Mouse (Mus musculus) cerebellum, adult (tissue): ENCODE results near the gene Dhx9.
"Not testable (repeated sequence)": the region's sequence is repeated elsewhere in the genome, so short reads cannot be mapped to it uniquely, and the experiment has no call there.

ENCODE experiments used
- ATAC-seq: cut with Nextera tagmentation; 2 replicates; pipeline ENCODE4 v1.9.2; 2017; ENCODE audit warnings: mild to moderate bottlenecking, moderate library complexity, mixed read lengths; ENCODE audit not compliant: insufficient number of reproducible peaks, low FRiP score, low TSS enrichment

Gene Dhx9

DNA sequence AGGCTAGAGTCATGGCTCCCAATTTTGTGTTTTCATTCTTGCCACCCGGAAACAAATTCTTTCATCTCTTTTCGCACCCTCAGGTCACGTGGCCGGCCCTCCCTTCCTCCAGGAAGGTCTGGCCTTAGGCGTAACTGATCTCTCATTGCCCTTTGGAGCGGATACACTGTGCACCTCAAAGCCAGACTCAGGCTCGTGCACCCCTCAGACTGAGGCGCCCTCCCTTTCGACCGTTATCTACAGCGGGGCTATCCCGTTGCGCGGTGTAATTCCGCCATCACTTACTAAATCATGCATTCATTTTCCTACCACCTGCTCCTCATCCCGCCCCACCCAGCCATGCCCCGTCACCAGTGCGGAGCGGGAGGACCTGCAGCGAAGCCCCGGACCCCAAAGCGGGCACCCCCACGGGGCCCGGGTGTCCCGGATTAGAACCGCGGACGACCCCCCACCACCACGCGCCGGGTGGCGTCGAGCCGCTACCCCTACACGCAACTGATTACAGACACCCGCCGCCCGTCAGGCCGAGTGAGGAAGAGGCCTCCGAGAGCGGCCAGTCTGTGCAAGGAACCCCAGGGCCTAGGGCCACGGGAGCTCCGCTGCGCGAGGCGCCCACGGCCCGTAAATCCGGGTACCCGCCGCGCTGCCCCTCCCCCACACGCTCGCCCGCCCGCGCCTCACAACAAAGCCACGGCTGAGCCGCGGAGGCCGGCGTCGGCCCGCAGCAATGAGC, 527 bp downstream of the Dhx9 start:
- peak; percentile 75 for ATAC-seq

GRCm38 (mm10) chr1:153486120-153486519, 1.3 kb downstream of the Dhx9 start:
- ATAC-seq, result not testable (repeated sequence)

DNA sequence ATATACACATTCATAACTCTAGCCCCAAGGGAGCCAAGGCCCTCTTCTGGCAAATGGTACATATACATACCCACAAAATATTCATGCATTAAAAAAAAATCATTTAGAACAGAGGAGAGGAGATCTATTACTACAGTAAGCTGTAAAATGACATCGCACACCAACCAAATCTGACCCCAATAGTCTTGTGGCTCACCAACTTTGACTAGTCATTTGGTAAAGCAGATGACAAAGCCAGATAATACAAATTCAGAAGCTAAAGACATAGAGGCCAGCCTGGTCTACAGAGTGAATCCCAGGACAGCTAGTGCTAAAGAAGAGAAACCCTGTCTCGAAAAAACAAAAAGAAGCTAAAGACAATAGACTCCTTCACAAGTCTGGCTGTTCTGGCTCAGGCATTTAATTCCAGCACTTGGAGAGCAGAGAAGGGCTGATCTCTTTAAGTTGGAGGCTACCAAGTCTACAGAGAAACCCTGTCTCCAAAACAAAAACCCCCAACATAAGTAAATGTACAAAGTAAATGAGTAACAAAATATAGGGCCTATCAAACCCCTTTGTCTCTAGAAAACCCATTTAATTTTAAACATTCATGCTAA, 2.2 kb downstream of the Dhx9 start:
- ATAC-seq, result no peak

GRCm38 (mm10) chr1:153481025-153481412, 6.4 kb downstream of the Dhx9 start:
- ATAC-seq, result no peak

DNA sequence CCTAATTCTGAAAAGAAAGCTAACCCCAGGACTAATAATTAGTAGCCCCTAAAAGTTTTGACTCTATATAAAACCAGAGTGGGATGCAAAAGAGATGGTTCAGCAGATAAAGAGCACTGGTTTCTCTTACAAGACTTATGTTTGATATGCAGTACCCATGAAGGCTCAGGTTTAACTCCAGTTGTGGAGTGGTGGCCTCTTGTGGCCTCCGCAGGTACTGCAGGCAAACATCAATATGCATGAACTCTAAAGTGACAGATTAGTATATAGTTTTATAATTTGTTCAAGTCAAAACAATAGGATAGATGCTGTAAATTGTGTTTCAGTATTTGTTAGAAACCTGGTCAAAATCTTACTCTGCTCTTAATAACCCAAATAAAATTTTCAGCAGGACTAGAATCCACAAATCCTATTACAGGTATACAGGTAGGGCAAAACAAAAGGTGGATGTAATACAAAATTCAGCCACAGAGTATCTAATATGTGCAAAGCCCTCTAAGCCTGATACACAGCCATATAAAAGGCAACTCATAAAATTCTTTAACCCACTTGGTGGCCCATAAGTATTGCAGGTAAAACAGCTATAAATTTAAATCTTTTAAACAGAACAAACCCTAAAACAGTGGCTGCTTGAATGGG, 7.0 kb downstream of the Dhx9 start:
- no peak for ATAC-seq

DNA sequence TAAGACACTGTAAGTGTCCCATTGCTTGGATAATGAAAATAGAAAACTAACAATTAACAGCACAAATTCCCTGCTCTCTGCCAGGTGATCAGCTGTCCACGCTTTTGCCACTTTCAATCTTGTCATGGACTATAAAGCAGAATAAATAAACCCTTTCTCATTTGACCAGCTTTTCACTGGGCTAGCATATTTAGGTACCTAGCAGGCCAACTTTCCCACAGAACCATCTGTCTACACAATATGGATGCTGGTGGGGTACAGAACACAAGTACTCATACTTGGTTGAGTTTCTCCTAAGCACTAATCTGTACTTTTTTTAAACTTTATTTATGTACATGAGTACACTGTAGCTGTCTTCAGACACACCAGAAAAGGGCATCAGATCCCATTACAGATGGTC, 8.2 kb downstream of the Dhx9 start:
- ATAC-seq, result 0 out of 2 replicates have a peak, but pooled peaks have one; percentile 49

GRCm38 (mm10) chr1:153461796-153462195, 25.7 kb downstream of the Dhx9 start:
- ATAC-seq, result no peak

- no peak for ATAC-seq
Measured at GRCm38 (mm10) chr1:153456137-153456536, 31.3 kb downstream of the Dhx9 start.

DNA sequence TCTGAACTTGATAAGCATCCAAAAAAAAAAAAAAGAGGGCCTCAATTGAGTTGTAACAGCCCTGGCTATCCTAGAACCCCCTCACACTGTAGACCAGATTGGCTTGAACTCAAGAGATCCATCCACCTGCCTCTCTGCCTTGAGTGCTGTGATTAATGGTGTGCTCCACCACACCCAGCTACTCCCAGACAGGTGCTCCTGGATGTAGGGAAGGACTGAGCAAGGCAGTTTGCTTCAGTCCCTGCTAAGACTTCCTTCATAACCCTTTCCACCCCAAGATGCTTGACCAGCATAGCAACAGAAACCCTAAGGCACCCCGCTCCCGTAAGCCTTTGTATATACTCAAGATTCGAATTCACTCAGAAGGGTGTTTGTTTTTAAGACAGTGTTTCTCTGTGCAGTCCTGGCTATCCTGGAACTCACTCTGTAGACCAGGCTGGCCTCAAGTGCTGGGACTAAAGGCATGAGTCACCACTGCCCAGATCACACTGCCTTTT, 34.3 kb downstream of the Dhx9 start:
- ATAC-seq, result no peak

GRCm38 (mm10) chr1:153451237-153452154, 36.0 kb downstream of the Dhx9 start:
- ATAC-seq, result 0 out of 2 replicates have a peak, but pooled peaks have one; percentile 52

DNA sequence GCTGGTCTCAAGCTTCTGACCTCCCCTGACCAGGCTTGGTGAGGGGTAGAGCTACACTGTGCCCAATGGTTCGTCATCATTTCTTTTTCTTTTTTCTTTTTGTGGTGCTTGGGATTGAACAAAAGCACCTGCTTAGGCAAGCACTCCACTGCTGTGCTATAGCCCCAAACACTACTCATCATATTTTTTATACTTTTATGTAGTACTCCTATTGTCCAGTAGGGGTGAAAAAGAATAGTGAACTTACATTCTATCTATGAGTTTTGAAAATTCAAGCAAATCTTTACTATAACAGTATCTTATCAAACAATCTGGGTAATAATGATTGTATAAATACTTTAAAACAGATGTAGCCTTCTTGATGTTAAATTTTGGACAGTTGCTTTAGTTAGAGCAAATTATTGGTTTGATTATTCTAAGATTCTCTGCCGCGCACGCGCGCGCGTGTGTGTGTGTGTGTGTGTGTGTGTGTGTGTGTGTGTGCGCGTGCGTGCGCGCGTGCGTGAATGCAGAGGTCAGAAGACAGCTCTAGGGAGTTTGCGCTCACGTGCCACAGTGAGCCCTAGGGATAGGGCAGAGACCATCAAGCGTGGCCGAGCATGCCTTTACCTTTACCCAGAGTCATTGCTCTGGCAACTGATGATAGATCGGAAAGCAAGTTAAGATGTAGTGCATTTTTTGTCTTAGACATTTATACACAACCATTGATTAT, 41.2 kb downstream of the Dhx9 start:
- no peak for ATAC-seq

- ATAC-seq, result no peak
Measured at GRCm38 (mm10) chr1:153443632-153444031, 43.8 kb downstream of the Dhx9 start.

- ATAC-seq, result no peak
Measured at GRCm38 (mm10) chr1:153443019-153443418, 44.4 kb downstream of the Dhx9 start.

- ATAC-seq, result no peak
Measured at GRCm38 (mm10) chr1:153441656-153442055, 45.8 kb downstream of the Dhx9 start.

DNA sequence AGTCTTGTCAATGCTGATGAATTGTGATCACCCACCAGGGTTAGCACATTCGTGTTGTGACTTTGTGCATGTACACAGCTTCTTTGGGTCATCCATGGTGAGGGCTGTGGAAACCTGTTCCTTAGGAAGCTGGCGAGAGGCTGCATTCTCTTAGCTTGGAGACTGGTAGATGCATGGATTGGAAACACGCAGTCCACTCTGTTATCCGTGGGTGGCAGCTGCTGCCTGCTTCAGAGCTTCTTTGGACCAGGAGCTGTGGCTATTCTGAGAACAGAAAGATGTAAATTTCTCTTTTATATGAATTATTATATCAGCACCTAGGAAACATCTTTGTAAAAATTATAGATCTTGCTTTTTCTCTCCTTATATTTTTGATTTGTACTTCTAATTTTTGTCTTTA, 46.7 kb downstream of the Dhx9 start:
- ATAC-seq, result no peak

- no peak for ATAC-seq
Measured at GRCm38 (mm10) chr1:153437536-153437935, 49.9 kb downstream of the Dhx9 start.

- no peak for ATAC-seq
Measured at GRCm38 (mm10) chr1:153433851-153434589, 53.4 kb downstream of the Dhx9 start.

GRCm38 (mm10) chr1:153432329-153432728, 55.1 kb downstream of the Dhx9 start:
- no peak for ATAC-seq

DNA sequence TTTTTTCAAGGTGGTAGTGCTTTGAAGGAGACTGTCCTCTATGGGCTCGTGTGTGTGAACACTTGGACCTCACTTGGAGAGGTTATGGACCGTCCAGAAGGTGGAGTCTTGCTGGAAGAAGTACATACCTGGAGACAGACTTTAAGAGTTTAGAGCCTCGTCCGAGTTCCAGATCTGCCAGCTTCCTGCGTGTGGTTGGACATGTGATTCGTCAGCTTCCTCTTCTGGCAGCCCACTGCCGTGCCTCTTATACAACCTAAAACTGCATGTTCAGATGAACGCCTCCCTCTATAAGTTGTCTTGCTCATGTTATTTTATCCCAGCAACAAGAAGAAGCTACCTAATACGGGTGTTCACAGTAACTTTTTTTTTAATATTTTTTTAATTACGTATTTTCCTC, 55.8 kb downstream of the Dhx9 start:
- ATAC-seq, result no peak
